Mouse (Mus musculus): ENCODE measurements around the gene Aff2.

The Aff2 gene

DNA sequence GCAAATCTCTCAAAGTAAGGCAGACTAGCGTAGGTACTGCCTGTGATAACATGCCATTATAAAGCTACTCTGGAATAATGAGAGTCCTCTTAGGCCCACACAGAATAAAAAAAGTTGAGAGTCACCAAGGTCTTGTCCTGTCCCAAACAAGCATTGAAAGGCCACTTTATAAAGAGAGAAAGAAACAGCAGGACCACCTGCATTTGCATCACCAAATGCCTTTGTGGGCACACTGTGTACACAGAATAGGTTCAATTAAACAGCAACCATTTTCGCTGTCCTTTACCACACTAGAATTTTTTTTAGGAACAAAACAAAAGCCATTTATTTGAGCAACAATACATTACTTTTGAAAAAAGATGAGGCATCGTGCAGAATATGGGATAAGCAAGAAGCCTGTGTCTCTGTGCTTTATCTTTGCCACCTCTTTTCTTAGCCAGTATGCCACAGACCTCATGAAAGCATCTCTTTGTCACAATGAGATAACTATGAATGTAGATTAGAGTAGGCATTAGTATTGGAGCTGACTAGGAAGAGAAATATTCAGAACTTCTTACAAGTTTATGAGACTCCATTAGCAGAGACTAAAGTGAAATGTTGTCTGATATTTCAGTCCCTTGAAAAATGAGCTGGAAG lies 385.0 kb downstream of the Aff2 start:
- no peak for DNase-seq (ENCODE audit: low read depth, low spot score)

DNA sequence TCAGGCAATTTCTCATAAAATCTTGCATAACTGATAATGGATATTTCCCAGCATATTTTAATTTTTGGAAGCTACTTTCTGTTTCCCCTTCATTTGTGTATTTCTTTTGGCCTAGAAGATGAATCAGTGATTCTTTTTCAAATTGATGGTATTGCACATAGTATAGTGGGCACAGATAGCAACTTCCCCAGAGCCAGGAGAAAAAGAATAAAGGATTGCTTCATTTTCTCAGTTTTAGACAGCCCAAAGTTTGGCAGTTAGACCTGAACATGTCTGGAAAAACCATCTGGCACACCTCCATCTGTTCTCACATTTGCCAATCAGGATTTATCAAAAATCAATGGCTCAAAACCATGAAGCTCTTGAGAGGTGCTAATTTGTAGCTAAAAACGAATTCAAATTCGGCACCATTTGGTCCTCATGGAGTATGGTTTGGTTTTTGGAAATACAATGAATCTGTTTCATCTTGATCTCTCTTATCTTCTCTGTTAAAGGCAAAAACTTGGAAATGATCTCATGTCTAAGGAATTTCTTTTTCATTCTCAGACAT lies 441.9 kb downstream of the Aff2 start:
- no peak for DNase-seq (ENCODE audit: low read depth, low spot score)

DNA sequence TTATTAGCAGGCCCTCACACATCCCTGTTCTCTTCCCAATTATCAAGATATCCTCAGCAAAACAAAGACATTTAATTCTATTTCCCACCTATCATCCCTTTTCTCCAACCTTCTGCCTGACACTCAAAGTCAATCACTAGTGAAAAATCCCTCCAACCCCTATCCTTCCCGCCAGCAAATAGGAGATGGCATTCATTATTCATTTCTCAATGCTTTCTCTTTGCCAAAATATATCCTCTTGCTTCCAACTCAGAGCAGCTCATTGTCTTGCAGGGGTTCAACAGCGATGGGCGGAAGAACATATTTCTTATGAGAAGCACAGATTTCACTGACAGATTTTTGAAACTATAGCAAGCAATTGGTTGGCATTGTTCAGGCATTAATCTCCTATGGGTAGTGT lies 442.4 kb downstream of the Aff2 start:
- DNase-seq (ENCODE audit: low read depth, low spot score): no peak

DNA sequence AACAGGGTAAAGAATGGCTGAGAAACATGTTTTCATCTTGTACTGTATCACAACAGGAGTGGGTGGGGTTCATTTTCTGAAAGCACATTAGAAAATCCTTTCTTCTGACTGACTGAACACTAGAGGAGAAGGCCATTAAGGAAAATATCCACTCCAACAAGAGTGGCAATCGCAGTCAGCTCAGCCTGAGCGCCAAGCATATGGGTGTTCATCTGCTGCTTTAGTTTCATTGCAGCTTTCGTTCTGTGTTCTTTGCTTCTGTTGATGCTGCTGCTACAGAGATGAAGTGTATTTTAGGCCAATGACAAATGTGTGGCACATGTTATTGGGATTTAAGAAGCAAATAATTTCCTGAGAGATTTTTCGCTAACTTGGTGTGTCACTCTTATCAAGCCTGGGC lies 451.7 kb downstream of the Aff2 start:
- DNase-seq (ENCODE audit: low read depth, low spot score): no peak

DNA sequence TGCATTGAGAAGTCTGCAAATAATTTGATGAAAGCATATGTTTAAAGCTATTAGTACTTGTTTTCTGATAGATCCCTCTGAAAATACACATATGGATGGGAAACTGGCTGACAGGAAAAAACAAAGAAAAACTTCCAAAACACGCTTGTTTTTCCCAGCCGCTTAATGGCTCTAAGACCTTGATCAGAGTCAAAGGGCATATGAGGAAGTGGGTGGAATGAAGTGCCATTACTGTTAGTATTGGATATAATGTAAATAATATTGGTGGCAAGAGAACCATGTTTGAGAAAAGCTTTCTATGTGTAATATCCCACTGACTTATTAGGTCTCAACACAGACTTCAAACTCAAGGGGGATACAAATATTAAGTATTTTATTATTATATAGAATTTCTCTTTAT lies 455.0 kb downstream of the Aff2 start:
- no peak for DNase-seq (ENCODE audit: low read depth, low spot score)

DNA sequence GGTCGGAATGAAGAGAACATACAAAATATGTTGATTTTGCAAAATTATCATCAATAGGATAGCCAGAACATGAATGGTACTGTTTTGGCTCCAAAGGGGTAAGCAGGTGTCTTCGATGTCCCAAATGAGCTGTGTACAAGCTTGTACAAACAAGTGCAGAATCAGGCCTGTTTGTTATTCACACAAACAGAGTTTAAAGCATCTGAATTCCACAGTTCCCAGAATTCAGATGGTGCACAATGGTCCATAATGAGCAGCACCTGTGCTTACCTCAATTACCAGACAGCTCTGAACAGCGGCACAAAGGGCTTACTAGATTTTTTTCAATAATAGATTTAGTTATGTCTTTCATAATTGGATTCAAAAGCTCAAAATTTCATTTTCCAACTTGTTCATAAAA lies 457.6 kb downstream of the Aff2 start:
- DNase-seq (ENCODE audit: low read depth, low spot score): no peak

DNA sequence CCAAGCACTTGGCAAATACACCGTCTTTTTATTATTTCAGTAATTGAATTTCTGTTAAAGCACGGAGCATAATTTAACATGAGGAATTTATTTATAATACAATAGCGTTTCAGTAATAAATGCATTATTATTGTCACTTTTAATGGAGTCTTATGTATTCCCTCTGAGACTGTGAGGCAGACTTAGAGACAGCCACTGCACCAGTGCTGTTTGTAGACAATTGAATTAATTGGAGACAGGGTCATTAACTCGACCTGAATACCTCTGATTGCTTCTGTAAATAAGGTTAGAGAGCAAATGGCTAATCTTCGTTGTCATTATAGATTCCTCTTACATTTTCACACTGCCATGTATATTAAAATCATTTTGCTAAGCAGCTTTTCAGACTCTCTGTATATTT lies 458.1 kb downstream of the Aff2 start:
- DNase-seq (ENCODE audit: low read depth, low spot score): no peak

DNA sequence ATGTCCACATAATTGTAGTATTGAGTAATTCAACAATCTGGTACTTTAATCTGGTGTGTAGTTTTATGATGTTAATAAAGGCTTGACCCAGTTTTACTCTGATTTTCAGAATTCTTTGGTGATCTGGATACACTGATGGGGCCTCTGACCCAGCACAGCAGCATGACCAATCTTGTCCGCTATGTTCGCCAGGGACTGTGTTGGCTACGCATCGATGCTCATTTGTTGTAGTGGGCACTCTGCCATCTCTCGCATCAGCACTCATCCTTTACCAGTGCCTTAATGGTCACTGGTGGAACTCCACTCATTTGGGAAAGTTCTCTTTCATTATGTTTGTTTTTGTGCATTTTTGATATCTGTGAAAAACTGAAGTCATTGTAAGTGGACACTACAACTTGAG lies 507.5 kb downstream of the Aff2 start:
- no peak for DNase-seq (ENCODE audit: low read depth, low spot score)

DNA sequence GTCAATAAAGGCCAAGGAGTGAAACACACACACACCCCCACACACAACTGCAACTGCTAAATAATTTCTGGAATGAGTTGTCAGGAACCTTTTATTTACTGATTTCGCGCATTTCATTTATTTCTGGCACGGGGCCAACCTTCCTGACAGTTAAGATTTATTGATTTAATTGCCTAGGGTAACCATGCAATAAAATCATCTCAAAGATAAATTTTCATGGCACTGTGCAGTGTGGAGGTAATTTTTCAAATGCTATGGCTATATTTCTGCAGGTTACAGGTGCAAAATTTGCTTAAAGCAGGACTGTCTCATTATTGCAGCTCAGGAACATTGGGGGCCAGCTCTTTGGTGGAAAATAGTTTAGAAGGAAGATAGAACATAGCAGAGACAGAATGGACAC lies 531.6 kb downstream of the Aff2 start:
- DNase-seq (ENCODE audit: low read depth, low spot score): no peak

Measured in retina, adult 2 months (tissue).